Mouse (Mus musculus) heart, embryonic 16.5 days (tissue): ENCODE measurements around the gene Pax8. TPM values are rescaled to one million over a fixed set of nuclear protein-coding genes. Genes with fewer than 3 reads are reported as not detected.

Experiments
- ATAC-seq: fragments of 200-750 bp; cut with Nextera tagmentation; replicated peaks from 2 replicates; pipeline ENCODE4 v1.8.0; 2017; ENCODE audit warnings: moderate number of reproducible peaks; ENCODE audit not compliant: insufficient read depth, low FRiP score; ENCODE audit errors: extremely low read depth
- H3K27ac ChIP-seq: fragments of 300-500 bp; sonication (generic); 2 replicates; pipeline ENCODE4 v1.5.1; 2014; ENCODE audit warnings: mild to moderate bottlenecking, low read length, control low read depth, moderate library complexity
- H3K27me3 ChIP-seq: fragments of 300-500 bp; sonication (generic); 2 replicates; pipeline ENCODE4 v1.6.1; 2014; ENCODE audit warnings: low read length, mixed read lengths; ENCODE audit not compliant: control insufficient read depth, insufficient read depth
- H3K36me3 ChIP-seq: fragments of 300-500 bp; sonication (generic); 2 replicates; pipeline ENCODE4 v1.6.1; 2014; ENCODE audit not compliant: control insufficient read depth, insufficient read depth
- H3K4me1 ChIP-seq: fragments of 300-500 bp; sonication (generic); 2 replicates; pipeline ENCODE4 v1.6.1; 2014; ENCODE audit warnings: low read length, mixed read lengths; ENCODE audit not compliant: control insufficient read depth, insufficient read depth
- H3K4me2 ChIP-seq: fragments of 300-500 bp; sonication (generic); 2 replicates; pipeline ENCODE4 v1.6.1; 2014; ENCODE audit warnings: low read depth, mild to moderate bottlenecking, control low read depth, low read length
- H3K4me3 ChIP-seq: fragments of 300-500 bp; sonication (generic); 2 replicates; pipeline ENCODE4 v1.5.1; 2014; ENCODE audit warnings: mild to moderate bottlenecking, control low read depth, low read length
- H3K9ac ChIP-seq: fragments of 300-500 bp; sonication (generic); 2 replicates; pipeline ENCODE4 v1.6.1; 2014; ENCODE audit warnings: low read length, control low read depth
- H3K9me3 ChIP-seq: fragments of 300-500 bp; sonication (generic); replicated peaks from 2 replicates; pipeline ENCODE4 v1.6.1; 2016; ENCODE audit warnings: low read length; ENCODE audit not compliant: control insufficient read depth
- WGBS: fragments of 180-500 bp; shearing (Covaris S2); extraction: QIAGEN DNeasy Blood & Tissue Kit; methylation state at CpG from one replicate; pipeline ENCODE4 v1.1.7; 2014; 5-methylcytosine and 5-hydroxymethylcytosine counted together
- polyA plus RNA-seq: library from polyadenylated mRNA; unstranded; fragments of >200 nt; fragmentation: Nextera tagmentation; extraction: Ambion mirVana; gene quantifications from 2 replicates; pipeline ENCODE4 v1.2.1, GENCODE M21; 2015

Gene Pax8
- polyA plus RNA-seq, 1 experiment from 2014 or later, result not detected

- H3K4me3 ChIP-seq, result no peak overlapping the region
- no peak overlapping the region for H3K9ac ChIP-seq
- H3K4me2 ChIP-seq, result no peak overlapping the region
- H3K4me1 ChIP-seq, result no peaks in the 10 kb centered on the region
- no peaks in the 10 kb centered on the region for H3K27me3 ChIP-seq
- no peaks in the 10 kb centered on the region for H3K9me3 ChIP-seq
- no peak for ATAC-seq
- WGBS, result 66% methylated on average over 1 of the region's 1 CpGs
- H3K27ac ChIP-seq, result no peak overlapping the region
- no peaks in the 10 kb centered on the region for H3K36me3 ChIP-seq
These were observed 20.9 kb downstream of the Pax8 start for GRCm38 (mm10) chr2:24454429-24455011.

- H3K4me3 ChIP-seq, result no peak overlapping the region
- no peaks in the 10 kb centered on the region for H3K4me1 ChIP-seq
- no peak for ATAC-seq
- H3K27me3 ChIP-seq, result no peaks in the 10 kb centered on the region
- H3K4me2 ChIP-seq, result no peak overlapping the region
- no peak overlapping the region for H3K27ac ChIP-seq
- H3K9ac ChIP-seq, result no peak overlapping the region
- H3K9me3 ChIP-seq, result no peaks in the 10 kb centered on the region
- no peaks in the 10 kb centered on the region for H3K36me3 ChIP-seq
- WGBS, result 65% methylated on average over 5 of the region's 5 CpGs
These were observed 22.2 kb downstream of the Pax8 start for GRCm38 (mm10) chr2:24453206-24453605.

DNA sequence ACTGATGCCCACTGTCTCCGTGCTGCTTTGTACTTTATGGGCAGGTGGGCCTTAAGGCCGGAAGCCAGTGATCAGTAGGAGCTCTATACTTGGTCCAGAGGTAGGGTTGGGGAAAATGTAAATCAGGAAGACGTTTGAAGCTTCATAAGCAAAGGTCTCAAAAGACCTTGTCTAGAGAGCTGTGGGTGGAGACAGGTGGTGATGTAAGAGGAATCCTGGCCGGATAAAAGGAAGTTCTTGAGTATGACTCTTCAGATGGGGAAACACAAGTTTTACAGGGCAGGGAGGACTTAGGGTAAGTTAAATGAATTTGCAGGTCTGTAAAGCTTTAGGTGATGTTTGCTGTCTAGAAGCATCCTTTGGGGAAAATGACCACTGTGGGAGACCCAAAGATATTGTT lies 26.3 kb downstream of the Pax8 start:
- 74% methylated on average over 4 of the region's 4 CpGs for WGBS
- no peak for ATAC-seq
- Histone ChIP-seq H3K9ac (no peak overlapping the region), H3K27ac (no peak overlapping the region), H3K36me3 (no peaks in the 10 kb centered on the region), H3K4me3 (no peak overlapping the region), H3K4me2 (no peak overlapping the region), H3K4me1 (no peaks in the 10 kb centered on the region), H3K27me3 (no peaks in the 10 kb centered on the region), H3K9me3 (no peaks in the 10 kb centered on the region)

GRCm38 (mm10) chr2:24443256-24443790 lies 32.1 kb downstream of the Pax8 start:
- Histone ChIP-seq H3K4me3 (no peak overlapping the region), H3K4me2 (no peak overlapping the region), H3K9ac (no peak overlapping the region), H3K9me3 (no peaks in the 10 kb centered on the region), H3K27ac (no peak overlapping the region), H3K27me3 (no peaks in the 10 kb centered on the region), H3K36me3 (no peaks in the 10 kb centered on the region), H3K4me1 (0 out of 2 replicates have a peak, but pooled peaks cover 3% of the 10 kb centered on the region)
- WGBS, result 56% methylated on average over 3 of the region's 3 CpGs
- ATAC-seq, result no peak

GRCm38 (mm10) chr2:24442303-24442925 lies 33.0 kb downstream of the Pax8 start:
- 55% methylated on average over 4 of the region's 4 CpGs for WGBS
- Histone ChIP-seq H3K36me3 (no peaks in the 10 kb centered on the region), H3K9ac (no peak overlapping the region), H3K4me3 (no peak overlapping the region), H3K4me1 (0 out of 2 replicates have a peak, but pooled peaks cover 3% of the 10 kb centered on the region), H3K27me3 (no peaks in the 10 kb centered on the region), H3K4me2 (no peak overlapping the region), H3K27ac (no peak overlapping the region), H3K9me3 (no peaks in the 10 kb centered on the region)
- ATAC-seq, result no peak

GRCm38 (mm10) chr2:24441899-24442298 lies 33.5 kb downstream of the Pax8 start:
- no peak overlapping the region for H3K4me3 ChIP-seq
- H3K9ac ChIP-seq, result no peak overlapping the region
- no peaks in the 10 kb centered on the region for H3K9me3 ChIP-seq
- H3K36me3 ChIP-seq, result no peaks in the 10 kb centered on the region
- no peak for ATAC-seq
- no peak overlapping the region for H3K4me2 ChIP-seq
- 0 out of 2 replicates have a peak, but pooled peaks cover 3% of the 10 kb centered on the region for H3K4me1 ChIP-seq
- no peak overlapping the region for H3K27ac ChIP-seq
- no peaks in the 10 kb centered on the region for H3K27me3 ChIP-seq

DNA sequence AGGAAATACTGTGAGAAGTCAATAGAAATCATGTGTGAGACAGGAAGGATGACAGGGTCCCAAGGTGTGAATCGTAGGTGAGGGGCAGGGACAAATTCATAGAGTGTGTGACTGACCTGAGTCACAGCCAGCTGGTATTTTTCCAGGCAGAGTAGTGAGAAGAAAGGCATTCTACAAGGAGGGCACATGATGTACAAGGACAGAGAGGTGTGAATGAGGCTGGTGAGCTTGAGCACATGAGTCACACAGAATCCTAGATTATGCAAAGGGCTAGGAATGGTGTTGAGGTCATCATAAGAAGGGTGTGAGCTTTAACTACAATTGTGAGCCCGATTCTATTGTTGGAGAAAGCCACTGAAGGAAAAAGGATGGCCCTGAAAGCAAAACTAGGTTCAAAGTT lies 35.3 kb downstream of the Pax8 start:
- Histone ChIP-seq H3K27me3 (no peaks in the 10 kb centered on the region), H3K9ac (no peak overlapping the region), H3K9me3 (no peaks in the 10 kb centered on the region), H3K4me3 (no peak overlapping the region), H3K27ac (no peak overlapping the region), H3K4me2 (no peak overlapping the region), H3K4me1 (0 out of 2 replicates have a peak, but pooled peaks cover 3% of the 10 kb centered on the region), H3K36me3 (no peaks in the 10 kb centered on the region)
- ATAC-seq, result no peak; the same call in 1 of the 2 replicates
- 56% methylated on average over 2 of the region's 2 CpGs for WGBS

GRCm38 (mm10) chr2:24435699-24436098 lies 39.7 kb downstream of the Pax8 start:
- ATAC-seq, result no peak
- no peaks in the 10 kb centered on the region for H3K27me3 ChIP-seq
- 71% methylated on average over 11 of the region's 11 CpGs for WGBS

DNA sequence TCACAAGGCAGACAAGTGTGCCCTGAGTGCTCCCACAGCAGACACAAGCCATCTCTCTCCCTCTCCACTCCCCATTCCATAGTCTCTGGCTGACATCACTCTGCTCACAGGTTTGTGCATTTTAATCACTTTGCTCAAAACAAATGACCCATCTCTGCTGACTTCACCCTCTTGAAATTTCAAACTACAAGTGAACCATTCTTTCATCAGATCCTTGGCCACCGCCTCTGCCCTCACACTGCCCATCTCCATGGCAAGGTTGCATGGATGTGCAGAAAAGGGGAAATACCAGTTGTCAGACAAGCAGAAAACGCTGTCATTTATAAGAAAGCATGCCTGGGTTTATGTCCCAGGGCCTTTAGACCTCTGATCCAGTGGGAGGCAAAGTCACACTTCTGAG lies 40.7 kb downstream of the Pax8 start:
- Histone ChIP-seq H3K27ac (no peak overlapping the region), H3K36me3 (no peaks in the 10 kb centered on the region), H3K4me3 (no peak overlapping the region), H3K4me2 (no peak overlapping the region), H3K9ac (no peak overlapping the region), H3K4me1 (peaks cover 6% of the 10 kb centered on the region; the same call in 1 of the 2 replicates), H3K27me3 (no peaks in the 10 kb centered on the region), H3K9me3 (no peaks in the 10 kb centered on the region)
- no peak for ATAC-seq
- WGBS, result 56% methylated on average over 2 of the region's 2 CpGs

More at GRCm38 (mm10) chr2:24435699-24436098, 39.7 kb downstream of the Pax8 start:
- Histone ChIP-seq H3K4me1 (peaks cover 9% of the 10 kb centered on the region; the same call in 1 of the 2 replicates), H3K4me3 (no peak overlapping the region), H3K9me3 (no peaks in the 10 kb centered on the region), H3K27ac (no peak overlapping the region), H3K36me3 (no peaks in the 10 kb centered on the region), H3K9ac (no peak overlapping the region), H3K4me2 (no peak overlapping the region)
